In the genomic region with DNA sequence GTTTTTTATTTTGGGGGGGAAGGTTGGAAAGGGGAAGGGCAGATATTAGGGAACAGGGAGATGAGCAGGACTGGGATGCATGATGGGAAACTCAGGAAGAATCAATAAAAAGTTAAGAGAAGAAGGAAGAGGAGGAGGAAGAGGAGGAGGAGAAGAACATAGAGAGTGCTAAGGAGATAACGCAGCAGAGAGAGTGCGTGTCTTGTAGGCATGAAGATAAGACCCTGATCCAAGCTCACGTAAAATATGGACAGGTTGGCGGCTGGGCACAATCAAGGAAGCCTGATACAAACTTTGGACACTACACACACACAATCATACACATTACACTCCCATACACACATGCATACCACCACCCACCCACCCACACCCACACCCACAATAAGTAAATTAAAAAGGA, we compare ENCODE assay signal across 35 mouse cellular contexts. TPM values are rescaled to one million over a fixed set of nuclear protein-coding genes. Genes with fewer than 3 reads are reported as not detected.
"Had no signal": no experiment of that assay in that cellular context is flagged by ENCODE, and none has a peak within 500 bp of the region (broad histone marks: within the 10 kb centered on the region; RNA-seq: fewer than 3 reads in every experiment).

No protein-coding gene starts in this region.

- H3K4me2 ChIP-seq: heart, embryonic 11.5 days; heart, embryonic 13.5 days; heart, embryonic 15.5 days; hindbrain, embryonic 12.5 days; hindbrain, embryonic 13.5 days; hindbrain, embryonic 14.5 days; hindbrain, embryonic 15.5 days; intestine, embryonic 15.5 days; kidney, embryonic 15.5 days had no signal

- DNase-seq: heart, postnatal 10 days; heart, postnatal 14 days; heart, postnatal 36 days; heart, postnatal 4 days; kidney, adult 11 months; kidney, adult 18-20 months; kidney, adult 2 months; kidney, adult 8-10 months; kidney, adult 9 months; kidney, postnatal 10 days; kidney, postnatal 14 days; kidney, postnatal 25 days; kidney, postnatal 36 days; kidney, postnatal 4 days; layer of hippocampus, adult 9-11 months; layer of hippocampus, postnatal 36 days had no signal

- H3K9ac ChIP-seq: heart, embryonic 13.5 days; heart, embryonic 15.5 days; hindbrain, embryonic 12.5 days; hindbrain, embryonic 13.5 days; hindbrain, embryonic 14.5 days; hindbrain, embryonic 15.5 days; intestine, embryonic 15.5 days; kidney, embryonic 15.5 days had no signal

- H3K4me1 ChIP-seq: heart, embryonic 13.5 days; heart, embryonic 15.5 days; hindbrain, embryonic 10.5 days; hindbrain, embryonic 12.5 days; hindbrain, embryonic 13.5 days; hindbrain, embryonic 15.5 days; intestine, embryonic 15.5 days; kidney, embryonic 15.5 days had no signal

- H3K27ac ChIP-seq: heart, embryonic 13.5 days; heart, embryonic 15.5 days; hindbrain, embryonic 10.5 days; hindbrain, embryonic 12.5 days; hindbrain, embryonic 13.5 days; hindbrain, embryonic 14.5 days; hindbrain, embryonic 15.5 days; hindbrain, postnatal 0 days; intestine, embryonic 15.5 days; kidney, embryonic 15.5 days; kidney, postnatal 0 days; layer of hippocampus, adult 2 months; left cerebral cortex, adult 2 months had no signal

- H3K9me3 ChIP-seq: heart, embryonic 13.5 days; heart, embryonic 15.5 days; hindbrain, embryonic 10.5 days; hindbrain, embryonic 12.5 days; hindbrain, embryonic 13.5 days; hindbrain, embryonic 15.5 days; intestine, embryonic 15.5 days; kidney, embryonic 15.5 days had no signal

- ATAC-seq: hindbrain, embryonic 16.5 days; hindbrain, postnatal 0 days; inflammation-experienced regulatory T-cells, adult 6 months; intestine, embryonic 15.5 days; intestine, embryonic 16.5 days; intestine, postnatal 0 days had no signal

- H3K27me3 ChIP-seq: heart, embryonic 13.5 days; heart, embryonic 15.5 days; hindbrain, embryonic 12.5 days; hindbrain, embryonic 13.5 days; hindbrain, embryonic 15.5 days; intestine, embryonic 15.5 days; kidney, embryonic 15.5 days had no signal

- H3K36me3 ChIP-seq: heart, embryonic 13.5 days; heart, embryonic 15.5 days; hindbrain, embryonic 10.5 days; hindbrain, embryonic 12.5 days; hindbrain, embryonic 13.5 days; hindbrain, embryonic 15.5 days; intestine, embryonic 15.5 days; kidney, embryonic 15.5 days had no signal

- H3K4me3 ChIP-seq: heart, embryonic 13.5 days; heart, embryonic 15.5 days; hindbrain, embryonic 10.5 days; hindbrain, embryonic 12.5 days; hindbrain, embryonic 13.5 days; hindbrain, embryonic 15.5 days; intestine, embryonic 15.5 days; kidney, embryonic 15.5 days; layer of hippocampus, adult 2 months; left cerebral cortex, adult 2 months had no signal

RNA-seq across cellular contexts. Expression of a gene that starts 10.2 kb away (rescaled TPM):
- total RNA-seq: hematopoietic stem cell, adult 5-6 weeks had no signal
- polyA plus RNA-seq: inflammation-experienced regulatory T-cells, adult 6 months had no signal
